23 mouse cellular contexts compared by ENCODE assay signal in genomic region chr7:121211804-121212203, GRCm38 (mm10).
"Had no signal": no experiment of that assay in that cellular context is flagged by ENCODE, and none has a peak within 500 bp of the region (broad histone marks: within the 10 kb centered on the region; RNA-seq: fewer than 3 reads in every experiment).

No protein-coding gene starts in this region.

- H3K4me2 ChIP-seq: limb, embryonic 13.5 days; liver, embryonic 12.5 days; liver, embryonic 15.5 days; lung, embryonic 15.5 days; midbrain, embryonic 13.5 days; neural tube, embryonic 13.5 days; stomach, embryonic 15.5 days had no signal

- H3K9me3 ChIP-seq: limb, embryonic 10.5 days; limb, embryonic 13.5 days; liver, embryonic 12.5 days; liver, embryonic 15.5 days; lung, embryonic 15.5 days; megakaryocyte, embryonic 14.5 days; midbrain, embryonic 10.5 days; midbrain, embryonic 13.5 days; neural tube, embryonic 13.5 days; stomach, embryonic 15.5 days had no signal

- H3K27ac ChIP-seq: kidney, postnatal 0 days; limb, embryonic 10.5 days; limb, embryonic 13.5 days; liver, embryonic 12.5 days; liver, embryonic 15.5 days; lung, embryonic 15.5 days; midbrain, embryonic 10.5 days; midbrain, embryonic 13.5 days; neural tube, embryonic 13.5 days; stomach, embryonic 15.5 days had no signal

- H3K4me3 ChIP-seq: limb, embryonic 10.5 days; limb, embryonic 13.5 days; liver, embryonic 12.5 days; liver, embryonic 15.5 days; lung, embryonic 15.5 days; megakaryocyte, embryonic 14.5 days; midbrain, embryonic 10.5 days; midbrain, embryonic 13.5 days; myocyte; neural tube, embryonic 13.5 days; stomach, embryonic 15.5 days had no signal

- DNase-seq: kidney, adult 2 months; kidney, postnatal 36 days; liver; lung, adult 18-20 months; lung, postnatal 10 days; lung, postnatal 36 days; retina, postnatal 1 day; right cerebral cortex, postnatal 25 days; spleen, adult 18-20 months; thymus, postnatal 25 days had no signal

- ATAC-seq: liver, embryonic 12.5 days; midbrain, embryonic 13.5 days; midbrain, embryonic 16.5 days had no signal

- H3K9ac ChIP-seq: limb, embryonic 13.5 days; liver, embryonic 12.5 days; liver, embryonic 15.5 days; lung, embryonic 15.5 days; midbrain, embryonic 13.5 days; neural tube, embryonic 13.5 days; stomach, embryonic 15.5 days had no signal

- H3K4me1 ChIP-seq: limb, embryonic 10.5 days; limb, embryonic 13.5 days; liver, embryonic 12.5 days; liver, embryonic 15.5 days; lung, embryonic 15.5 days; megakaryocyte, embryonic 14.5 days; neural tube, embryonic 13.5 days; stomach, embryonic 15.5 days had no signal

- H3K36me3 ChIP-seq: limb, embryonic 10.5 days; limb, embryonic 13.5 days; liver, embryonic 12.5 days; liver, embryonic 15.5 days; lung, embryonic 15.5 days; midbrain, embryonic 10.5 days; midbrain, embryonic 13.5 days; neural tube, embryonic 13.5 days; stomach, embryonic 15.5 days had no signal

- H3K27me3 ChIP-seq: limb, embryonic 13.5 days; liver, embryonic 12.5 days; liver, embryonic 15.5 days; lung, embryonic 15.5 days; midbrain, embryonic 13.5 days; neural tube, embryonic 13.5 days; stomach, embryonic 15.5 days had no signal
